Mouse (Mus musculus) Muller cell, postnatal 12 days (primary cell): ENCODE results near the gene Gp9.
A peak's percentile ranks its signal among the peaks of the same experiment; 100 is the strongest.

Experiments
- DNase-seq: peaks from one replicate; pipeline ENCODE4 v3.0.0-alpha.2; 2015; ENCODE audit errors: inconsistent ontology term

Gp9 gene

DNA sequence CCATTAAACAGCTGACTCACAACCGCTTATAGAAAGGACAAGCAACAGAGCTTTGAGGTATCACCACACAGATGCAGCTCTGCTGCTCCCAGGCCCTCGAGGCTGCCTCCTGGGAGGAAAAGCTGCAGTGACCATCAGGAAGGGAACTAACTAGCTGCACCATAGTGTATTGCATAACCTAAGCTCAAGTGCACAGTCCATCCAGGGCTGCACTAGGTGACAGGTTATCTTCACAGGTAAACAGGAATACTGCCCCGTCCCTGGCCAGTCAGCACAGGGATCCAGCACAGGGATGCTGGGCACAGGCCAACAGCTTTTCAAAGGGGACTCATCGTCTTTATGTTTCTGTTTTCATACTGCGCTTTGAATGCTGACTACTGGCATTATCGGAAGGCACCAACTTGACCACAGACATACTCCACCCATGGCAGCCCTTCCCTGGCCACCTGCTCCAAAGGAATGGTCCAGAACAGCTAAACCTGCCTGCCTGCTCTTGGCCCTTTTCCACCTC, 31.8 kb downstream of the Gp9 start:
- DNase-seq: no peak

DNA sequence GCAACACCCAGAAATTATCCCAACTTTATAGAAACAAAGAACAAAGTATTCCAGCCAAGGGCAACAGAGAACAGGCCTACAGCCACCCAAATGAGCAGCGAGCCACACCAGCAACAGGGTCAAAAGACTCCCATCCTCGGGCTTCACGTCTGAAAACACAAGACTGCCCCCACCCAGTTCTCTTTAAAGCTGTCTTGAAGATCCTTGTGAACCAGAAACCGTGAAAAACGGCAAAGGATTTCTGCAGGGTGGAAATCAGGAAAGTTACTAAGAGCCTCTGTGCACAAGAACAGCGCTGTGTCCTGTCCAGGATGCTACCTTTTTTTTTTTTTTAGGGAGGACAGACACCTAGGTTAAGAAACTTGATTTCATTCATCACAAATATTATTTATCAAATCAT, 32.4 kb downstream of the Gp9 start:
- peak; percentile 4 for DNase-seq

DNA sequence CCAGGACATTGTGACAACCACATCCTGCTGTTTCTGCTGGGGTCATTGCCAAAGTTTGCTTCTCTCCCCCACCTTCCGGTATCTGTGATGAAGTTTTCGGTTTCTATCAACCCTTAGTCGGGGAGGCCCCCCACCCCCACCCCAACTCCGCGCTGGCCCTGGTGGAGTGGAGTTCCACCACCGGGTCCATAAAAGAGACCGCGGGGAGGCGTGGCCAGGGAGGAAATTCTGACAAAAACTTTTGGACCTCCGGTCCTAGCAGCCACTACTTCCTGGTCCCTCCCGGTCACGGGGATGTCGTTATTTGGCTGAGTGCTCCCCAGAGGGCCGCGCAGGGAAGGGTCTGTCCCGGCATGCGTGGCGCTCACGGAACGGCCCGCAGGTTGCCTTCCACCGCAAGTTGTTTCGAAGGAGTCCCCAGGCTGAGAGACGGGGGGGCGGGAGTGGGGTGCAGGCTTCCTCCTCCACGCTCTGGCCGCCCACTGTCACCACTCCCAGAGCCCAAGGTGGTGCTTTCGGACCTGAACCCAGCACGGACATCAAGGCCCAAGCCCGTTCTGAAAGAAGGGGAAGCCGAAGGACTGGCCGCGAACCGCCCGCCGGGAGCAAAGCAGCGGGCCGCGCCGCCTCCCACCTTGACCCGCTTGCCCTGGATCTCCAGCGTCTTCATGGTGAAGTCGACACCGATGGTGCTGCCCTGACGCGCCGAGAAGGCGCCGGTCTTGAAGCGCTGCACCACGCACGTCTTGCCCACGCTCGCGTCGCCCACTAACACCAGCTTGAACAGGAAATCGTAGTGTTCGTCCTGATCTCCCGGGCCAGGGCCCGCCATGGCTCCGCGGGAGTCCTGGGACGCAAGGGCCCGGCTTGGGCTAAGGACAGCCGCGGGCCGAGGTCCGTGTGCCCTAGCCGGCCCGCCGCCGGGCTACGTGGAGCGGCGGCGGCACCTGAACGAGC, 33.1 kb downstream of the Gp9 start:
- DNase-seq: peak; percentile 86

DNA sequence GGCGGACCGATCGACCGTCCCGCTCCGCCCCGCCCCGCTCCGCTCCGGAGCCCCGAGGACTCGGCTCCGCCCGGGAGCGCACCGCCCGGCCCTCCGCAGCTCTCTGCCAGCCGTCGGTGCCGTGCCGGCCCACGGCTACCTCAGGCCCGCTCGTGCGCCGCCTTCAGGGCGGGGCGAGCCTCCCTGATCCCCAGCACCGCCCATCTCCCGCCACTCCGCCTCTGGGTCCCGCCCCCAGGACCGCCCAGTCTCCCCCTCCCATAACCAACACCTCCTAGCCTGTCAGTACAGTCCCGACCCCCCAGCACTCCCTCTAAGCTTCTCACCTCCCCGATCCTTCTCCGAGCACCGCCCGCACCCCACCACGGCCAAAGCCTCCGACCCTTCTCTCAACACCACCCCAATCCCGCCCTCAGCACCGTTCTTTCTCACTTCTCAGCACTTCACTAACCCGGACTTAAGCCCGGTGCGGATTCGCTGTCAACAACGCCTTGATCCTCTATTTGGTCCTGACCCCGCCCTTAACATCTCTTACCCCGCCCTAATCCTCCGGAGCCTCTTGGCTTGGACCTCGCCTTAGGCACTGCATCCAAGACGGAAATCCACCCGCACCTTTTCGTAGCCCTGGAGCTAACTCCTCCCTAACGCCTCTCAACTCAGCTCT, 33.9 kb downstream of the Gp9 start, which contains the start of gene Rab43:
Gene Rab43 (minus strand): TSS at position 490 of the 664 bp plus-strand sequence.
- peak; percentile 95 for DNase-seq

DNA sequence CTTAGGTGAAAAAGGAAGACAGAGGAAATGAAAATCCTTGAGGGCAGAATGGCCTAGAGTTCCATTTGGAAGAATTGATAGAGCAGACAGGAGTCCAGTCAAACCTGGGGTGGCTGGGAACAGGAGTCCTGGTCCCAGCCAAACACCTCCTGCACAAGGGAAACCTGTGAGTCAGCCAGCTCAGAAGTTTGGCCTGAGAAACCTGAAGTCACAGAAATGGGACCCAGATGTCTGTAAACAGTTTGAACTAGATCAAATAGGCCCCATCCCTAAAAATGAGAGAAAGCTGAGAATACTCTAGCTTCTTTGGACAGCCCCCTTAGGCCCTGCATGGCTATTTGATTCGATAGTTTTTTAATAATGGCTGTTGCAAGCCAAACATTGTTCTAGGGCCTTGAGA, 34.8 kb downstream of the Gp9 start:
- no peak for DNase-seq

DNA sequence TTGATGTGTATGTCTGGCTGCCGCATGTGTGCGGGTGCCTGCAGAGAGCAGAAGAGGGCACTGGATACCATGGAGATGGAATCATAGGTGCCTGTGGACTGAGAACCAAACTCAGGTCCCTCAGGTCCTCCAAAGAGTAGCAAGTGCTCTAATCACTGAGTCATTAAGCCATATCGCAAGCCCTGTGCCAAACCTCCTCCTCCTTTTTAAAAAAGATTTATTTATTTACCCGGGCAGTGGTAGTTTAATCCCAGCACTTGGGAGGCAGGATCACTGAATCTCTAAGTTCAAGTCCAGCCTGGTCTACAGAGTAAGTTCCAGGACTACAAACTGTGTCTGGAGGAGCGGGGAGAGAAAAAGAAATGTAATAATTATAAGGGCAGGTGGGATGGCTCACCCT, 36.6 kb downstream of the Gp9 start:
- DNase-seq: no peak

DNA sequence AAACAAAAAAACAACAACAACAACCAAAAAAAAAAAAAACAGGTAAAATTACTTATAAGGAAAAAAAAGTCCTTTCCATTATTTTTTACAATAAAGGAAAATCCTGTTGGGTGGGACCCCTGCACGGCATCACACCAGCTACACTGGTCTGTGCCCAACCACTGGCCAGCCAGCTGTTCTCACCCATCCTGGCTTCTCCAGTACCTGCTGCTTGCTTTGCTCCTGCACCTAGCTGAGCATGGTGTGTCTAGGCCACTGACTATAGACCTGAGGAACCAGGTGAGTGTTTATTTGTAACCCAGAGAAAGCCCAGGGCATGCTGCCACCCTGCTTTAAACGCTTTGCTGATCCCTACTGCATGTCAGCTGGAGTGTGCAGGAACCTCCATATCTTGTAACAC, 42.5 kb downstream of the Gp9 start:
- DNase-seq: no peak
